Mouse (Mus musculus): ENCODE results near the gene Add1.
A peak's percentile ranks its signal among the peaks of the same experiment; 100 is the strongest.

Add1 gene

DNA sequence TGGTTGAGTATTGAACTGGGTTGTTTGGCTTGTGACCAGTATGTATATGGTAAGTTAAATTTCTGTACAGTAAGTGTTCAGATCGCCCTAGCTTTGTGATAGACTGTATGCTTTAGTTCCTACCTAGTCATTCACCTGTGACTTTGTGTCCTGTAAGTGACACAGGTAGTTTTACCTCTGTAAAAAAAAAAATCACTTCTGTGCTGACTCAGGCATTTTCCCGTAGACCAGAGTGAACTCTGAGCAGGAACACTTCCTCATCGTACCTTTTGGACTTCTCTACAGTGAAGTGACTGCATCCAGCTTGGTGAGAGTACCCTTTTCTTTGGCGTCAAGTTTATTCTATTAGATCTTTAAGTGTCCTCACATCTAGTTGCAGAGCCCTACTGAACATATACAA lies 36.5 kb downstream of the Add1 start:
- DNase-seq, result no peak

DNA sequence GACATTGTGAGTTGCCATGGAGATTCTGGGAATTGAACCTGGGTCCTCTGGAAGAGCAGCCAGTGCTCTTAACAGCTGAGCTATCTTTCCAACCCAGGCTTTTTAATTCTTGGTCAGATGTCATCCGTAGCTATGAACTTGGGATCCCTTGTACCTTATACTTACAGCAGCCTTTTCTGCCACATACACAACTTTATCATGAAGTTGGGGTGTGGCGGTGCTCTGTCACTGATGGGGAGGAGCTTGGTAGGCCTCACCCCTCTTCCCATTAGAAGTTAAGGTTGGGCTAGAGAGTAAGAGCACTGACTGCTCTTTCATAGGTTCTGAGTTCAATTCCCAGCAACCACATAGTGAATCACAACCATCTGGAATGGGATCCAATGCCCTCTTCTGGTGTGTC lies 59.5 kb downstream of the Add1 start:
- DNase-seq, result no peak

DNA sequence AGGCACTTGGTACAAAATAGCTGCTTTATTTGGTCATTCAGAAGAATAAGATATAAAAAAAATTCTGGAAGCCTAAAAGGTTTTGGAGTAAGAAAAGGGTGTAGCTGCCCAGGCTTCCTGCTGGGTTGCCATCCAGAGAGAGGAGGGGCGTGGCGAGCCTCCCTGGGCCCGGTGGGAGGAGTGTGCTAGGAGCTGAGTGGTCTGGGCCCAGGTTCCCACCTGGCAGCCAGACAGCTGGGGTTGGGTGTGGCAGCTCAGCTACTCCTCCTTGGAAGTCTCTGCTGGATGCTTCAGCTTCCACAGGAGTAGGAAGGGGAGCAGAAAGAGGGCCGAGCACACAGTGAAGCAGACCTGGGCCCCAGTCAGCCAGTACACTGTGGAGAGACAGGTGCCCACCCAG lies 60.2 kb downstream of the Add1 start:
- DNase-seq, result peak; percentile 94

DNA sequence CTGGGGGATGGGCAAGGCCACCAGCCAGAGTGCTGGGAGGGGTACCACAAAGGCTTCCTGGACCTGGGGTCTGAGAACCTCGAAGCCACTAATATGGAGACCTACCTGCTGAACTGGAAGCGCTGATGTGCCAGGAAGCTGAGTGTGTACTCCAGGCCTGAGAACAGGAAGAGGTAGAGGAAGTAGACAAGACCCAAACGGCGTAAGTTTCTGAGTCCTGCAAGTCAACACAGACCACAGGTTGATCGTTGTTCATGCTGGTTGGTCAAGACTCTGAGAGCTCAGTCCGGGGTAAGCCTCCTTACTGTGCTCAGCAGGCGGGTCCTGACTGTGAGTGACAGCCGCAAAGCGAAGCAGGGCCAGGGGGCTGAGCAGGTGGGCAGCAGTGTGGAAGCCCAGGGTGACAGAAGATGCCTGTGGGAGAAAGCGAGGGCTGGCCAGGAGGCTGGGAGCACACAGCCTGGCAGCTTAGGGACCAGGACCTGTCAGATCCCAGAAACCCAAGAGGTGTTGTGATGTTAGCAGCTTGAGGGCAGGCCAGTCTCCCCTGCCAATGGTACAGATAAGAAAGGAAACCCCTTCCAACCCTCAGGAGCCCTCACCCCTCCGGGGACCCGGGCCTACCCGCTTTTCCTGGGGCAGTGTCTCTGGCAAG lies 61.4 kb downstream of the Add1 start:
- DNase-seq, result peak; percentile 92

DNA sequence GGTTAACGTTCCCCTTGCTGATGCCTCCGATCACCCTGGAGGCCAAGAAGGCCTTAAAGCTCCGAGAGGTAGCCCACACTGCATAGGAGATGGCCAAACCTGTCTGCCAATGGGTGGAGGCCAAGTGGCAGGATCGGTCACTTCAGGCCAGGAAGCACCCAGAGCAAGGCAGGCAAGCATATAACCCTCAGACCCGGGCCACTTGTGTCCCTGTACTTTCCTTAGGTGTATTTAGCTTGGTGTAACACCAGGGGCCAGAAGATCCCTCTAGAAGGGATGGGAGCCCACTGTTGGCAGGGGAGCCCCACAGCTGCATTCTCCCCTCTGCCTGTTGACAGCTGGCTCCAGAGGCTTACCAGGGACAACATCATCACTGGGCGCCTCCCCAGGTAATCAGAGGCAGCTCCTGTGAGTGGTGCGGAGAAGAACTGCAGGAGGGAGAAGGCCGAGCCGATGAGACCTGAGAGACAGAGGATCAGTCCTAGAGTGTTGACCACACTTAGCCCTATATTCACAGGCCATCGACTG lies 62.3 kb downstream of the Add1 start:
- DNase-seq, result peak; percentile 94

DNA sequence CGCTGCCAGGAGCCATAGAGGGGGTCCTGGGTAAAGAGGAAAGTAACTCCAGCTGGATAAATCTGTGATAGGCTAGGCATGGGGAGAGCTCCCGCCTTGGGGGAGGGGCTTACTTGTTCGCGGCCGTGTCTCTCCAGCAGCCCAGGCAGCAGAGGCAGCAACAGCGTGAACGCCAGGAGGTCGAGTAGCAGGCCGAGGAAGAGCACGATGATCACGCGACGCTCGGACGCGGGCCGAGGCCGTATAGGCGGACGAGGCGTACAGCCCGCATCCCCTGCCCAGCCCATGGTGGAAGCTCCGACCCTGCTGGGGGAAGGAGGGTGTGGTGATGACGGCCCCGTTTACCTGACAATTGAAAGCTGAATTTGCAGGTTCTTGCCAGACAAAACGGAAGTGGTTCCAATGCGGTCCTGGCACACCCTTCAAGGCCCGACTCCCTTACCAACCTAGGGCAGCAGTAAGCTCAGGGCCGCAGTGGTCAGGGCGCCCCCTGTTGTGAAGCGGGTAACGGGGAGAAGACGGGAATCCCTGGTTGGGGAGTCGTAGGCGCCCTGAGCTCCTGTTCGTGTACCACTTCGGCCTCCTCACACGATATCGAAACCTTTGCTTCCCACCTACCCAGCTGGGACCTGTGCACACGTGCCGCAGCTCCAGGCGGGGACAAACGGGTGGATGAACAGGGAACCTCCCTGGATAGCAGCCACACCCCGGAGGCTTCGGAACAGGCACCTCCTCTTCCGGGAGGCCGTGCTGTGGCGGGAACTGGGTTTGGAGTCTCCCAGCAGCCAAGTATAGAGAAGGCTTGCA lies 63.2 kb downstream of the Add1 start, which contains the start of gene Mfsd10:
TSS of gene Mfsd10 (minus strand) at position 732 of the 807 bp plus-strand sequence.
- peak; percentile 99 for DNase-seq

DNA sequence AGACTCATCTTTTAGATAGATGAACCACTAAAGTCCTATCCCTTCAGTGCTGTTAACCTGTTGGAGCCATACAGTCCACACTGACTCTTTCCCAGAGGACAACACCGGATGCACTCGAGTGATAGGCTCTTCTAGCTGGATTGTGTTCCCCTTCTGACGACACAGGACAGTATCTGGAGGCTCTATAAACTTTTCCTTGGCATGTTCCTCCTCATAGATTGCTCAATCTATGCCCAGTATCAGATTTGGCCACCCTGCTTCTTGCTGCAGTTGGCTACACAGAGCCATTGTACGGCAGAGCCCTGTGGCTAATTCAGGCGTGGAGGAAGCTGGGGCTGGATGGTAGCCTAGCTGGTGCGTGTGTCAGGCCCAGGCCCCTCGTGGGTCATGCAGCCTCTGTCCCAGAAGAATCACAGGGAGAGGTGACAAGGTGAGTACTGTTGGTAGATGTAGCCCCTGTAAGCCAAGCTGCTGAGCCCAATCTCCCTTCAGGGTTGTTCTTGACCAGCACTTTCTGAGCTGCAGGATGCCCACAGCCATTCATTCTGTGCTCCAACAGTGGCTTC lies 64.2 kb downstream of the Add1 start:
- peak; percentile 90 for DNase-seq

DNA sequence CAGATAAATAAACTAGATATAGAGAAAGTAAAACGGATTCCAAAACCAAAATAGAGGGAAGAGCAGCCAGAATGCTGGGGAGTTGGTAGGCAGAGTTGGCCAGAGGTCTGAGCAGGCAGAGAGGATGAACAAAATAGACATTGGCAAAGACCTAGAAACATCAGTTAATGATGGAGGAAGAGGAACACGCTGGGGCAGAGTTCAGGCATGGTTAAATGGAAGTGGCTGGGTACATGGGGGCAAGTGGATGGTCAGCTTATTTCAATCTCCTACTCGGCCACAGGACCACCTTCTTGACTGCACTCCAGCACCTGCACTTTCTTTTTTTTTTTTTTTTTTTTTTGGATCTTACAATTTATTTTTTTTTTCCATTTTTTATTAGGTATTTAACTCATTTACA lies 68.5 kb downstream of the Add1 start:
- no peak for DNase-seq

DNA sequence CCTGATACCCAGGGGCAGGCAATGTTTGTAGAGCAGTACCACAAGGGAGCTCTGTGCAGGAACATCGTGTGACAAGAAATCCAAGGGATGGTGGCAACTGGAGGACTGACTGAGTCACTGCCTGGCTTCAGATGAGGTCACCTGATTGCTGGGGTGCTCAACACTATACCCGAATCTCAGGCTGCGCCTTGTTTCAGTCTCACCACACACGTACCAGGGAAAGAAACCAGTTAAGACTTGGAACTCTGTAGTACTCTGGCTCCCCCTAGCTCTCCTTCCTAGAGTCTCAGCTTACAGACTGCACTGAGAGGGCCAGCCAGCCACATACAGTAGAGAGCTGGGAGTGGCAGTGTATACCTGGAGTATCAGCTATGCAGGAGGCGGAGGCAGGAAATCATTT lies 69.5 kb downstream of the Add1 start:
- peak; percentile 97 for DNase-seq

DNA sequence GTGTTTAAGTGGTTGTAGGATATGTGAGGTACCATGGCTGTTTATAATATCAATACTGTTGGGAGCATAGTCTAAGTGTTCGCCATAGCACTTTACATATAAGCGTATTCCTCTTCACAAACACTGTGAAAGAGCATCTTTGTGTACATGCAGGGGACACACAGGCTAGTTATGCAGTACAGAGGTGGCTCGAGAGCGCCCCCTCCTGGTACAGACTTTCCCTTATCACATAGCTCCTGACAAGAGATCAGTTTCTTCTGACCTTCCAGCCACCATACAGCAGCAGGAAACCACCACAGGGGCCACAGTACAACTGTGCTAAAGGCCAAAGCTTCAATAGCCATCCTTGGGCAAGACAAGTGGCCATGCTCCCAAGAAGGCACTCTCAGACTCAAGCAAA lies 74.1 kb downstream of the Add1 start:
- DNase-seq, result no peak

DNA sequence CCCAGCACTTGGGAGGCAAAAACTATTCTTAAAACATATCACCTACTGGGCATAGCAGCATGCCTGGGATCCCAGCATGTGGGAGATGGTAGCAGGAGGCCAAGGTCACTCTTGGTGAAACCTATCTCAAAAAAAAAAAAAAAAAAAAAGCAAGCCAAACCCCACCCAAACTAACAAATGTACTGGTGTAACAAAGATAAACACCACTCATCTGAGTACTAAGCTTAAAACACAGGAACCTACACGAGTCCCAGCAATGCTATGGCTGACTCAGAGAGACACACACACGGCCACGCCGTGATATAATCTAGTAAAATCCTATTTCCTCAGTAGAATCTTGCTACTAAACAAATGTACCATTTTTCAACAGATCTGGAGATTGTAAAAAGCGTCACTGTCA lies 79.5 kb downstream of the Add1 start:
- peak; percentile 15 for DNase-seq

DNA sequence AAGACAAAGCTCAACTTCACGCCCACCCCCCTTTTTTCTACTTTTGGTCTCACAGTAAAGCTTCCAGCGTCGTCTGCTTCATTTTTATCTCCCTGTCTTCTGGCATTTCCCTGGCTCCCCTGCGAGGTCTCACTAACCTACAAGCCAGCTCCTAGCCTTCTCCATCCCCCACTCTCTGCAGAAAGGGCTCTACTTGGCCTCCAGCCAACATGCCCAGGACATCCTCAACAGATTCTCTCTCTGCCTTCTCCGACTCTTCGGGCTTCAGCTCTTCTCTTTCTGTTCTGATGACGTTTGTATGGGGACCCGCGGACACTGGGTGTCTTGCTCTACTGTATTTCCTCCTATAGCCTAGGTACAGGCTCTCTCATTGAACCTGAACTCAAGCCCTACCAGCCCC lies 81.4 kb downstream of the Add1 start:
- DNase-seq, result no peak

DNA sequence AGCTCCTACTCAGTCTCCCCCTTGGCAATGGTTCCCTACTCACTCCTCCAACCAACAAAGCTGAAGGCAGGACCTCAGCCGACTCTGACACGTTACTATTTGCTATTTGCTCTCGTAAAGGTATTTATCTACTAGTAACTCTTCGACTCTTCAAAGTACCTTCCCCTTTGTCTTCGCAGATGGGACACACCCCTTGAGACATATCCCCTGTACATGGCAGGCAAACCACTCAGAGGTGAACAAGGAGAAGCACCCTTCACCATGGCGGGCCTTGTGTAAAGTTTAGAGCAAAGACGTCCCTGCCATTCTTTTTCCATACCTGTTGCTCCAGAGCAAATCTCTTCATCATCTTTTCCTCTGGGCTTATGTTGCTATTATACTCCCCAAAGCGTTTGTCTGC lies 84.1 kb downstream of the Add1 start:
- DNase-seq, result peak; percentile 71

DNA sequence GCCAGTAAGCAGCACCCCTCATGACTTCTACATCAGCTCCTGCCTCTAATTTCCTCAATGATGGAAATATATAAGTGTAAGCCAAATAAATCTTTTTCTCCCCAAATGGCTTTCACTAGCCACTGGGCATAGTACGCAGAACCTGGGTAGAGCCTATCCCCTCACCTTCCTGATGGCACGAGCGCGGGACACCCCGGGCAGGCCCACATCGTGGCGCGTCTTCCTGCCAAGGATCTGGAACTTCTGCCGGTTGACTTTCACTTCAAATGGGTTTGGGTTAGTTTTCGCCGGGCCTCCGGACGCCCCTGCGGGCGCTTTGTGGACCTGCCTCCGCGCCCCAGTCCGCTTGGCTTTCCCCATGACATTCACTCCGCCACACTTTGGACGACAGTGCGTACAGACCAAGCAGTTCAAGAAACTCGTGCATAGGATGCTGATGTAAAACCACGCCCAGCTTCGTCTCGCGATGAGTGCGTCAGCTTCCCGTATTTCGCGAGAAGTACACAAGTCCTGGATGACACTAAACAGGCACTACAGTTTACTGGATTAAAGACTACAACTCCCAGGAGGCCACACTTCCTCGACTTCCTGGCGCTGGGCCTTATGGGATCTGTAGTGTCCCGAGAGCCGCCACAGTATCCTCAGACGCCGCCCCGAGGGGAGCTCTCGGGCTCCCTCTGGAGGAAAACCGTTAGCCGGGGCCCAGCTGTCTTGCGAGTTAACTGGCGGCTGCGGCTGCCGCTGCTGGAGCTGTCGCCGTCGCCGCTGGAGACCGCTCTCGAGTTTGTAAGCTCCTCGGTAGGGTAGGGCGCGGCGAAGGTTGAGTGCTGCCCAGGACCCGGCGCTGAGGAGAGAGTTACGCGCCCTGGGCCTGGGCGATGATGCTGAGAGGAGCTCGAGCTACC lies 86.5 kb downstream of the Add1 start, which contains the start of the genes Nop14 and Grk4:
TSS of gene Nop14 (minus strand) at position 463 of the 905 bp plus-strand sequence.
TSS of gene Grk4 (plus strand) at position 694 of the 905 bp plus-strand sequence.
- DNase-seq, result peak; percentile 100

DNA sequence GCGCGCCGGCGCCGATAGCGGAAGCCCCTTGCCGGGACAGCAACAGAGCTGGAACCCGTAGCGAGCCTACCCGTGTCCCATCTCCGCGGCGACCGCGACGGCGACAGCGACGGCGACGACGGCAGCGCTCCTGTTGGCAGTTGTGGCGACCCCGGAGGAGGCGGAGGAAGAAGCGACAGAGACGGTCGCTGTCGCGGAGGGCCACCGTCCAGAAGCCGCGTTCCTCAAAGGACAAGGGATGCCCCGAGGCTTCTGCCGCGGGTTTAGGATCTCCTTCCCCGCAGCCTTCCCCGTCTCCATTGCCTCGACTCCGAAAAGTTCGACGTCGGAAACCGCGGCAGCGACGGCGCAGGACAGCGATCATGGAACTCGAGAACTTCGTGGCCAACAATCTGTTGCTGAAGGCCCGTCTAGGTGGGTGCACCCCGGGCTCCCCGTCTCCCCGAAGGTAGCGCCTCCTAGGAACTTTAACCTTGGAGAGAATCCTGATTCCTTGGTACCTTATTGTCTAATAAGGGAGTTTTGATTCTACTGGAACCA lies 87.2 kb downstream of the Add1 start:
- DNase-seq, result no peak

DNA sequence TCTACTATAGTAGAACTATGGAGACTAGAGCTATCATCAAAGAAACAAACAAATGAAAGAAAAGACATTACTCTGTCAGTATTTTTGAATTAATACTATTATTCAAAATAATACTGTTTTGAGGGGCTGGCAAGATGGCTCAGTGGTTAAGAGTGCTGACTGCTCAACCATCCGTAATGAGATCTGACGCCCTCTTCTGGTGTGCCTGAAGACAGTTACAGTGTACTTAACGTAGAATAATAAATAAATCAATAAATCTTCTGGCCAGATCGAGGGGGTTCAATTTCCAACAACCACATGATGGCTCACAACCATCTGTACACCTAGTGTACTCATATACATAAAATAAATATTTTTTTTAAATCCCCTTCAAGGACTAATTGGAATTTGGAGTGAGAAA lies 88.4 kb downstream of the Add1 start:
- DNase-seq, result peak; percentile 64

DNA sequence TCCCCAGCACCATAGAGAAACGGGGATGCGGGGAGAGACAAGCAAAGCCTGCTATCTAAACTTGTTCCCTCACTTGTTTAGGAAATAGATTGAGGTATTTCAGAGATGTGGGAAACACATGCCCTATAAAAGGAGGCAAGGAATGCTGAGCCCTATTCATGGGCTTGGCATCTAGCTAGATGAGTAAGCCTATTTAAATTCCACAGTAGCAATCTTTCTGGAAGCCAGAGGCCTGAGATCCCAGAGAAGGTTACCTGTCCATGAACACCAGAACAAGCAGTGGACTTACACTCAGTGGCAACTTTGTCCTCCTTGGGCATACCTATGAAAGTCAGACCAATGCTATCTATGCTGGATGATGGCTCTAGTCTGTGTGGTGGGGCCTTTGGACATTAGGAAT lies 89.8 kb downstream of the Add1 start:
- DNase-seq, result peak; percentile 77

DNA sequence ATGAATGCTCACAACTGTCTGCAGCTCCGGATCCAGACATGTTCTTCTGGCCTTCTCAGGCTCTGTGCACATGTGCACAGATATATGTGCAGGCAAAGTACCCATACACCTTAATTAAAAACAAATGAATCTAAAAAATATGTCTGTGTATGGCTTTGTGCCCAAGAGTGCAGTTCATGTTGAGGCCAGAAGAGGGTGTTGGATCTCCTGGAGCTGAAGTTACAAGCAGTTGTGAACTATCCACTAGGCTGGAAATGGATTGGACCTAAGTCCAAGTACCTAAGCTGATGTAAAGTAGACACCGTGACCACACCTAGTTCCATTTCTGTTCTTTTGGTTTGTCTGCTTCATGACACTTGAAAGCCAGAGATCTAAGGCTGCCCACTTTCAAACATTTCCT lies 96.0 kb downstream of the Add1 start:
- DNase-seq, result peak; percentile 28

DNA sequence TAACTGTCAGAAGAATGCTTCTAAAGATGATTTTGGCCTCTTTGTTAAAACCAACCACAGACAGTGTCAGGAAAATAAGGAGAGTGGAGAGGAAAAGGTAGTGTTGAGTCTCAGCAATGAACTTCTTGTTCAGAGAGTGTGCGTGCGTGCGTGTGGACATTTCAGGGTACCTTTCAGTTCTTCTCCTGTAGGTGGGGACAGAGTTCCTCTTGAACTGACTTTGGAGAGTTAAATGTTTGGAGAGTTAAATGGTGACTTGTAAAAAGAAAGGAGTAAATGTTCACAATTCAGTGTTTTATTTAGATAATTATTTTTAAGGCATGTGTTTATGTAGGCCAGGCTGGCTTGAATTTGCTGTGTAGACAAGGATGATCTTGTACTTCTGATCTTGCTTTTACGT lies 96.8 kb downstream of the Add1 start:
- no peak for DNase-seq
